Mouse (Mus musculus): ENCODE data around the gene Mapk9. TPM values are rescaled to one million over a fixed set of nuclear protein-coding genes. Genes with fewer than 3 reads are reported as not detected.

Gene Mapk9
- polyA plus RNA-seq, 1 experiment from 2014 or later: 51.8 TPM

- Histone ChIP-seq H3K9me3 (ENCODE audit: control insufficient read depth, low read length) (no peaks in the 10 kb centered on the region), H3K4me2 (ENCODE audit: low read depth) (no peak overlapping the region), H3K36me3 (ENCODE audit: control insufficient read depth, insufficient read depth, low read length) (no peaks in the 10 kb centered on the region), H3K27ac (ENCODE audit: low read depth, low read length) (no peak overlapping the region), H3K4me1 (ENCODE audit: control insufficient read depth, insufficient read depth, low read length) (peaks cover 3% of the 10 kb centered on the region; the same call in 1 of the 2 replicates), H3K4me3 (ENCODE audit: low read depth, low read length) (no peak overlapping the region), H3K9ac (ENCODE audit: low read length) (no peak overlapping the region), H3K27me3 (ENCODE audit: control insufficient read depth, insufficient read depth, low read length) (no peaks in the 10 kb centered on the region)
- DNase-seq (ENCODE audit: low spot score) (no peak), ATAC-seq (ENCODE audit: insufficient read depth, low FRiP score, low TSS enrichment) (no peak)
- 73% methylated on average over 9 of the region's 9 CpGs for WGBS
Observed at GRCm38 (mm10) chr11:49923539-49923938, 77.0 kb downstream of the Mapk9 start.

- peaks cover 7% of the 10 kb centered on the region for H3K4me1 ChIP-seq (ENCODE audit: control insufficient read depth, insufficient read depth, low read length)
- no peak overlapping the region for H3K4me3 ChIP-seq (ENCODE audit: low read depth, low read length)
- 85% methylated on average over 7 of the region's 7 CpGs for WGBS
- H3K27me3 ChIP-seq (ENCODE audit: control insufficient read depth, insufficient read depth, low read length): no peaks in the 10 kb centered on the region
- H3K9ac ChIP-seq (ENCODE audit: low read length): no peak overlapping the region
- DNase-seq (ENCODE audit: low spot score) (no peak), ATAC-seq (ENCODE audit: insufficient read depth, low FRiP score, low TSS enrichment) (no peak)
- H3K4me2 ChIP-seq (ENCODE audit: low read depth): no peak overlapping the region
- no peaks in the 10 kb centered on the region for H3K9me3 ChIP-seq (ENCODE audit: control insufficient read depth, low read length)
- no peaks in the 10 kb centered on the region for H3K36me3 ChIP-seq (ENCODE audit: control insufficient read depth, insufficient read depth, low read length)
- H3K27ac ChIP-seq (ENCODE audit: low read depth, low read length): no peak overlapping the region
Observed at GRCm38 (mm10) chr11:49926183-49926582, 79.6 kb downstream of the Mapk9 start.

GRCm38 (mm10) chr11:49927169-49927568 lies 80.6 kb downstream of the Mapk9 start:
- H3K9ac ChIP-seq (ENCODE audit: low read length): no peak overlapping the region; the same call in 1 of the 2 replicates
- H3K9me3 ChIP-seq (ENCODE audit: control insufficient read depth, low read length): no peaks in the 10 kb centered on the region
- no peak for ATAC-seq (ENCODE audit: insufficient read depth, low FRiP score, low TSS enrichment)
- H3K27ac ChIP-seq (ENCODE audit: low read depth, low read length): 0 out of 2 replicates have a peak overlapping the region, but pooled peaks have one; percentile 39
- 13% methylated on average over 4 of the region's 4 CpGs for WGBS
- no peaks in the 10 kb centered on the region for H3K27me3 ChIP-seq (ENCODE audit: control insufficient read depth, insufficient read depth, low read length)
- no peak overlapping the region for H3K4me3 ChIP-seq (ENCODE audit: low read depth, low read length)
- peaks cover 17% of the 10 kb centered on the region for H3K4me1 ChIP-seq (ENCODE audit: control insufficient read depth, insufficient read depth, low read length)
- no peak overlapping the region for H3K4me2 ChIP-seq (ENCODE audit: low read depth)
- no peaks in the 10 kb centered on the region for H3K36me3 ChIP-seq (ENCODE audit: control insufficient read depth, insufficient read depth, low read length)
- peak; percentile 44 for DNase-seq (ENCODE audit: low spot score)

- no peaks in the 10 kb centered on the region for H3K36me3 ChIP-seq (ENCODE audit: control insufficient read depth, insufficient read depth, low read length)
- H3K9ac ChIP-seq (ENCODE audit: low read length): no peak overlapping the region
- no peak overlapping the region for H3K4me2 ChIP-seq (ENCODE audit: low read depth)
- 65% methylated on average over 6 of the region's 6 CpGs for WGBS
- H3K27ac ChIP-seq (ENCODE audit: low read depth, low read length): no peak overlapping the region
- no peak for ATAC-seq (ENCODE audit: insufficient read depth, low FRiP score, low TSS enrichment)
- peaks cover 19% of the 10 kb centered on the region for H3K4me1 ChIP-seq (ENCODE audit: control insufficient read depth, insufficient read depth, low read length)
- H3K4me3 ChIP-seq (ENCODE audit: low read depth, low read length): no peak overlapping the region
- no peaks in the 10 kb centered on the region for H3K27me3 ChIP-seq (ENCODE audit: control insufficient read depth, insufficient read depth, low read length)
- no peaks in the 10 kb centered on the region for H3K9me3 ChIP-seq (ENCODE audit: control insufficient read depth, low read length)
- no peak for DNase-seq (ENCODE audit: low spot score)
Observed at GRCm38 (mm10) chr11:49927670-49928069, 81.1 kb downstream of the Mapk9 start.

- no peaks in the 10 kb centered on the region for H3K36me3 ChIP-seq (ENCODE audit: control insufficient read depth, insufficient read depth, low read length)
- H3K27ac ChIP-seq (ENCODE audit: low read depth, low read length): peak overlapping the region; percentile 54
- H3K9me3 ChIP-seq (ENCODE audit: control insufficient read depth, low read length): no peaks in the 10 kb centered on the region
- ATAC-seq (ENCODE audit: insufficient read depth, low FRiP score, low TSS enrichment): no peak
- 29% methylated on average over 5 of the region's 5 CpGs for WGBS
- no peak overlapping the region for H3K9ac ChIP-seq (ENCODE audit: low read length)
- no peak overlapping the region for H3K4me2 ChIP-seq (ENCODE audit: low read depth)
- H3K4me1 ChIP-seq (ENCODE audit: control insufficient read depth, insufficient read depth, low read length): peaks cover 19% of the 10 kb centered on the region
- H3K4me3 ChIP-seq (ENCODE audit: low read depth, low read length): no peak overlapping the region
- DNase-seq (ENCODE audit: low spot score): no peak
- H3K27me3 ChIP-seq (ENCODE audit: control insufficient read depth, insufficient read depth, low read length): no peaks in the 10 kb centered on the region
Observed at GRCm38 (mm10) chr11:49931037-49931625, 84.6 kb downstream of the Mapk9 start.

- WGBS: 0% methylated on average over 7 of the region's 7 CpGs
- Histone ChIP-seq H3K27me3 (ENCODE audit: control insufficient read depth, insufficient read depth, low read length) (no peaks in the 10 kb centered on the region), H3K27ac (ENCODE audit: low read depth, low read length) (peak overlapping the region; percentile 49; the same call in 1 of the 2 replicates), H3K9me3 (ENCODE audit: control insufficient read depth, low read length) (no peaks in the 10 kb centered on the region), H3K36me3 (ENCODE audit: control insufficient read depth, insufficient read depth, low read length) (no peaks in the 10 kb centered on the region), H3K9ac (ENCODE audit: low read length) (no peak overlapping the region), H3K4me1 (ENCODE audit: control insufficient read depth, insufficient read depth, low read length) (peaks cover 19% of the 10 kb centered on the region), H3K4me2 (ENCODE audit: low read depth) (no peak overlapping the region), H3K4me3 (ENCODE audit: low read depth, low read length) (no peak overlapping the region)
- peak; percentile 80 for DNase-seq (ENCODE audit: low spot score)
- peak; percentile 88 for ATAC-seq (ENCODE audit: insufficient read depth, low FRiP score, low TSS enrichment)
Observed at GRCm38 (mm10) chr11:49931853-49932252, 85.3 kb downstream of the Mapk9 start.

GRCm38 (mm10) chr11:49933811-49934210 lies 87.3 kb downstream of the Mapk9 start:
- Histone ChIP-seq H3K4me1 (ENCODE audit: control insufficient read depth, insufficient read depth, low read length) (peaks cover 16% of the 10 kb centered on the region), H3K9ac (ENCODE audit: low read length) (no peak overlapping the region), H3K27ac (ENCODE audit: low read depth, low read length) (no peak overlapping the region), H3K9me3 (ENCODE audit: control insufficient read depth, low read length) (no peaks in the 10 kb centered on the region), H3K4me3 (ENCODE audit: low read depth, low read length) (no peak overlapping the region), H3K4me2 (ENCODE audit: low read depth) (no peak overlapping the region), H3K36me3 (ENCODE audit: control insufficient read depth, insufficient read depth, low read length) (no peaks in the 10 kb centered on the region), H3K27me3 (ENCODE audit: control insufficient read depth, insufficient read depth, low read length) (no peaks in the 10 kb centered on the region)
- DNase-seq (ENCODE audit: low spot score) (no peak), ATAC-seq (ENCODE audit: insufficient read depth, low FRiP score, low TSS enrichment) (no peak)
- WGBS: 81% methylated on average over 1 of the region's 1 CpGs

- H3K27me3 ChIP-seq (ENCODE audit: control insufficient read depth, insufficient read depth, low read length): no peaks in the 10 kb centered on the region
- H3K9me3 ChIP-seq (ENCODE audit: control insufficient read depth, low read length): no peaks in the 10 kb centered on the region
- peaks cover 16% of the 10 kb centered on the region for H3K4me1 ChIP-seq (ENCODE audit: control insufficient read depth, insufficient read depth, low read length)
- no peak overlapping the region for H3K27ac ChIP-seq (ENCODE audit: low read depth, low read length)
- no peak overlapping the region for H3K4me3 ChIP-seq (ENCODE audit: low read depth, low read length)
- no peak overlapping the region for H3K9ac ChIP-seq (ENCODE audit: low read length)
- 53% methylated on average over 10 of the region's 10 CpGs for WGBS
- H3K4me2 ChIP-seq (ENCODE audit: low read depth): no peak overlapping the region
- no peaks in the 10 kb centered on the region for H3K36me3 ChIP-seq (ENCODE audit: control insufficient read depth, insufficient read depth, low read length)
- DNase-seq (ENCODE audit: low spot score): no peak
- no peak for ATAC-seq (ENCODE audit: insufficient read depth, low FRiP score, low TSS enrichment)
Observed at GRCm38 (mm10) chr11:49934322-49934721, 87.8 kb downstream of the Mapk9 start.

Data from neural tube, embryonic 11.5 days (tissue).